Mouse (Mus musculus): ENCODE measurements around the gene 2010111I01Rik. TPM values are rescaled to one million over a fixed set of nuclear protein-coding genes. Genes with fewer than 3 reads are reported as not detected.
A peak's percentile ranks its signal among the peaks of the same experiment; 100 is the strongest.
"Not testable (repeated sequence)": the region's sequence is repeated elsewhere in the genome, so short reads cannot be mapped to it uniquely, and the experiment has no call there.

2010111I01Rik gene
- polyA plus RNA-seq, 1 experiment from 2014 or later = 144 TPM

GRCm38 (mm10) chr13:63082555-63083136, 118.0 kb downstream of the 2010111I01Rik start:
- ATAC-seq (ENCODE audit: low read depth) (peak; percentile 75), DNase-seq (ENCODE audit: low spot score) (peak; percentile 43)
- Histone ChIP-seq H3K9ac (ENCODE audit: low read depth, low read length) (no peak overlapping the region), H3K4me2 (ENCODE audit: low read depth, low read length) (no peak overlapping the region), H3K27ac (replicated peaks; ENCODE audit: low read depth, low read length) (no peak overlapping the region; the same call in 1 of the 2 replicates), H3K4me1 (ENCODE audit: control insufficient read depth, insufficient read depth, low read length) (no peaks in the 10 kb centered on the region), H3K4me3 (ENCODE audit: low read depth, low read length) (no peak overlapping the region), H3K9me3 (ENCODE audit: control insufficient read depth, low read length) (no peaks in the 10 kb centered on the region), H3K27me3 (replicated peaks; ENCODE audit: control insufficient read depth, insufficient read depth, low read length) (no peaks in the 10 kb centered on the region), H3K36me3 (ENCODE audit: control insufficient read depth, insufficient read depth, low read length) (no peaks in the 10 kb centered on the region)
- WGBS = 37% methylated on average over 5 of the region's 5 CpGs

GRCm38 (mm10) chr13:63083139-63083538, 118.4 kb downstream of the 2010111I01Rik start:
- not testable (repeated sequence) for H3K9me3 ChIP-seq (ENCODE audit: control insufficient read depth, low read length); DNase-seq (ENCODE audit: low spot score); H3K9ac ChIP-seq (ENCODE audit: low read depth, low read length); H3K27me3 ChIP-seq (replicated peaks; ENCODE audit: control insufficient read depth, insufficient read depth, low read length); H3K4me1 ChIP-seq (ENCODE audit: control insufficient read depth, insufficient read depth, low read length); H3K4me3 ChIP-seq (ENCODE audit: low read depth, low read length); H3K36me3 ChIP-seq (ENCODE audit: control insufficient read depth, insufficient read depth, low read length); H3K4me2 ChIP-seq (ENCODE audit: low read depth, low read length)
- ATAC-seq (ENCODE audit: low read depth) = peak; percentile 60; the same call in 1 of the 2 replicates
- WGBS = 66% methylated on average over 7 of the region's 7 CpGs
- peak overlapping the region; percentile 15; the same call in 1 of the 2 replicates for H3K27ac ChIP-seq (replicated peaks; ENCODE audit: low read depth, low read length)

- Histone ChIP-seq H3K36me3 (ENCODE audit: control insufficient read depth, insufficient read depth, low read length) (no peaks in the 10 kb centered on the region), H3K27ac (replicated peaks; ENCODE audit: low read depth, low read length) (0 out of 2 replicates have a peak overlapping the region, but pooled peaks have one; percentile 15), H3K9ac (ENCODE audit: low read depth, low read length) (no peak overlapping the region), H3K9me3 (ENCODE audit: control insufficient read depth, low read length) (no peaks in the 10 kb centered on the region), H3K4me3 (ENCODE audit: low read depth, low read length) (no peak overlapping the region), H3K27me3 (replicated peaks; ENCODE audit: control insufficient read depth, insufficient read depth, low read length) (no peaks in the 10 kb centered on the region), H3K4me2 (ENCODE audit: low read depth, low read length) (no peak overlapping the region), H3K4me1 (ENCODE audit: control insufficient read depth, insufficient read depth, low read length) (no peaks in the 10 kb centered on the region)
- 69% methylated on average over 8 of the region's 8 CpGs for WGBS
- DNase-seq (ENCODE audit: low spot score) (no peak), ATAC-seq (ENCODE audit: low read depth) (no peak)
These were observed 119.0 kb downstream of the 2010111I01Rik start for GRCm38 (mm10) chr13:63083663-63084062.

GRCm38 (mm10) chr13:63087865-63088683, 123.4 kb downstream of the 2010111I01Rik start:
- no peaks in the 10 kb centered on the region for H3K4me1 ChIP-seq (ENCODE audit: control insufficient read depth, insufficient read depth, low read length)
- H3K4me3 ChIP-seq (ENCODE audit: low read depth, low read length) = no peak overlapping the region
- DNase-seq (ENCODE audit: low spot score) (peak; percentile 63), ATAC-seq (ENCODE audit: low read depth) (peak; percentile 73)
- H3K27ac ChIP-seq (replicated peaks; ENCODE audit: low read depth, low read length) = peak overlapping the region; percentile 52; the same call in 1 of the 2 replicates
- no peaks in the 10 kb centered on the region for H3K27me3 ChIP-seq (replicated peaks; ENCODE audit: control insufficient read depth, insufficient read depth, low read length)
- no peaks in the 10 kb centered on the region for H3K36me3 ChIP-seq (ENCODE audit: control insufficient read depth, insufficient read depth, low read length)
- 80% methylated on average over 7 of the region's 7 CpGs for WGBS
- H3K9ac ChIP-seq (ENCODE audit: low read depth, low read length) = no peak overlapping the region
- H3K9me3 ChIP-seq (ENCODE audit: control insufficient read depth, low read length) = no peaks in the 10 kb centered on the region
- H3K4me2 ChIP-seq (ENCODE audit: low read depth, low read length) = no peak overlapping the region

- Histone ChIP-seq H3K36me3 (ENCODE audit: control insufficient read depth, insufficient read depth, low read length) (no peaks in the 10 kb centered on the region), H3K9me3 (ENCODE audit: control insufficient read depth, low read length) (no peaks in the 10 kb centered on the region), H3K4me3 (ENCODE audit: low read depth, low read length) (no peak overlapping the region), H3K27ac (replicated peaks; ENCODE audit: low read depth, low read length) (no peak overlapping the region), H3K9ac (ENCODE audit: low read depth, low read length) (no peak overlapping the region), H3K4me1 (ENCODE audit: control insufficient read depth, insufficient read depth, low read length) (peaks cover 9% of the 10 kb centered on the region; the same call in 1 of the 2 replicates), H3K4me2 (ENCODE audit: low read depth, low read length) (no peak overlapping the region), H3K27me3 (replicated peaks; ENCODE audit: control insufficient read depth, insufficient read depth, low read length) (no peaks in the 10 kb centered on the region)
- WGBS = 72% methylated on average over 4 of the region's 4 CpGs
- no peak for ATAC-seq (ENCODE audit: low read depth)
- DNase-seq (ENCODE audit: low spot score) = no peak
These were observed 124.8 kb downstream of the 2010111I01Rik start for GRCm38 (mm10) chr13:63089513-63089912.

GRCm38 (mm10) chr13:63091246-63091645, 126.6 kb downstream of the 2010111I01Rik start:
- peak; percentile 16; the same call in 1 of the 2 replicates for ATAC-seq (ENCODE audit: low read depth)
- no peaks in the 10 kb centered on the region for H3K9me3 ChIP-seq (ENCODE audit: control insufficient read depth, low read length)
- H3K4me1 ChIP-seq (ENCODE audit: control insufficient read depth, insufficient read depth, low read length) = peaks cover 17% of the 10 kb centered on the region; the same call in 1 of the 2 replicates
- DNase-seq (ENCODE audit: low spot score) = no peak
- no peak overlapping the region for H3K9ac ChIP-seq (ENCODE audit: low read depth, low read length)
- H3K27ac ChIP-seq (replicated peaks; ENCODE audit: low read depth, low read length) = no peak overlapping the region
- WGBS = 42% methylated on average over 2 of the region's 2 CpGs
- H3K4me3 ChIP-seq (ENCODE audit: low read depth, low read length) = no peak overlapping the region
- H3K27me3 ChIP-seq (replicated peaks; ENCODE audit: control insufficient read depth, insufficient read depth, low read length) = no peaks in the 10 kb centered on the region
- no peaks in the 10 kb centered on the region for H3K36me3 ChIP-seq (ENCODE audit: control insufficient read depth, insufficient read depth, low read length)
- no peak overlapping the region for H3K4me2 ChIP-seq (ENCODE audit: low read depth, low read length)

- DNase-seq (ENCODE audit: low spot score) (no peak), ATAC-seq (ENCODE audit: low read depth) (no peak)
- H3K9me3 ChIP-seq (ENCODE audit: control insufficient read depth, low read length) = no peaks in the 10 kb centered on the region
- peaks cover 26% of the 10 kb centered on the region for H3K4me1 ChIP-seq (ENCODE audit: control insufficient read depth, insufficient read depth, low read length)
- no peak overlapping the region for H3K9ac ChIP-seq (ENCODE audit: low read depth, low read length)
- WGBS = 76% methylated on average over 2 of the region's 2 CpGs
- no peaks in the 10 kb centered on the region for H3K27me3 ChIP-seq (replicated peaks; ENCODE audit: control insufficient read depth, insufficient read depth, low read length)
- H3K36me3 ChIP-seq (ENCODE audit: control insufficient read depth, insufficient read depth, low read length) = no peaks in the 10 kb centered on the region
- H3K4me3 ChIP-seq (ENCODE audit: low read depth, low read length) = no peak overlapping the region
- no peak overlapping the region for H3K4me2 ChIP-seq (ENCODE audit: low read depth, low read length)
- no peak overlapping the region for H3K27ac ChIP-seq (replicated peaks; ENCODE audit: low read depth, low read length)
These were observed 127.6 kb downstream of the 2010111I01Rik start for GRCm38 (mm10) chr13:63092299-63092698.

- Histone ChIP-seq H3K36me3 (ENCODE audit: control insufficient read depth, insufficient read depth, low read length) (no peaks in the 10 kb centered on the region), H3K4me1 (ENCODE audit: control insufficient read depth, insufficient read depth, low read length) (peaks cover 27% of the 10 kb centered on the region), H3K9me3 (ENCODE audit: control insufficient read depth, low read length) (no peaks in the 10 kb centered on the region), H3K27me3 (replicated peaks; ENCODE audit: control insufficient read depth, insufficient read depth, low read length) (no peaks in the 10 kb centered on the region), H3K4me2 (ENCODE audit: low read depth, low read length) (no peak overlapping the region), H3K9ac (ENCODE audit: low read depth, low read length) (no peak overlapping the region), H3K27ac (replicated peaks; ENCODE audit: low read depth, low read length) (no peak overlapping the region), H3K4me3 (ENCODE audit: low read depth, low read length) (no peak overlapping the region)
- 86% methylated on average over 2 of the region's 2 CpGs for WGBS
- ATAC-seq (ENCODE audit: low read depth) = no peak
- no peak for DNase-seq (ENCODE audit: low spot score)
These were observed 128.2 kb downstream of the 2010111I01Rik start for GRCm38 (mm10) chr13:63092874-63093273.

All from embryonic facial prominence, embryonic 14.5 days (tissue).